Mouse (Mus musculus): ENCODE data around the gene Prkag1.

DNA sequence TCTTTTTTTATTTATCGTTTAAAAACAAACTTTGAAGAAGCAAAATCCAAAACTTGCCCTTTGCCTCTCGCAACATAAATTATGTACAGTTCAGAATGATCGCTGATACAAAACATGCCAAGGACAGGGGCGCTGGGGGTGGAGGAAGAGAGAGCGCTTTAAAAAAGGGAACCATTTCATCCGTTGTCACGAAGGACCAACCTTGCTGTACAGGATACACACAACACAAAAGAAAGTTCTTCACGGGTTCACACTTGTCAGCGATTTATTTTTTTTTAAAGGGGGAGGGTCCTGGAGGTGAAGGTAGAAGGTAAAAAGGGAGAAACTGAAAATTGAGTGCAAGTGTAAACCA is 339 bp upstream of the Prkag1 start:
- no peak for TF ChIP-seq CTCF (IDR thresholded peaks at IDR 0.05; ENCODE audit: control insufficient read depth, insufficient read depth, insufficient replicate concordance, low read depth, low read length)
- no peak for TF ChIP-seq POLR2A (IDR thresholded peaks at IDR 0.05; ENCODE audit: control insufficient read depth, low read depth, low read length)

Data from testis, adult 2 months (tissue).